Mouse (Mus musculus): ENCODE data around the gene Scyl1. TPM values are rescaled to one million over a fixed set of nuclear protein-coding genes. Genes with fewer than 3 reads are reported as not detected.

The Scyl1 gene
- polyA plus RNA-seq, 1 experiment, result 65.4 TPM

GRCm38 (mm10) chr19:5741641-5742240 lies 29.5 kb downstream of the Scyl1 start:
- Histone ChIP-seq H3K4me3 (ENCODE audit: extremely low read depth, insufficient read depth, insufficient read length) (peak overlapping the region; percentile 39; the same call in 1 of the 2 replicates), H3K27ac (ENCODE audit: insufficient read depth, low read length) (no peak overlapping the region), H3K27me3 (ENCODE audit: control insufficient read depth, insufficient read depth, low read length) (peaks cover 15% of the 10 kb centered on the region), H3K36me3 (ENCODE audit: control insufficient read depth, insufficient read depth, low read length) (no peaks in the 10 kb centered on the region), H3K4me1 (ENCODE audit: control insufficient read depth, insufficient read depth, insufficient read length) (peaks cover 9% of the 10 kb centered on the region; the same call in 1 of the 2 replicates)
- no peak for TF ChIP-seq POLR2A (IDR thresholded peaks at IDR 0.05; ENCODE audit: low read depth, low read length)
- TF ChIP-seq CTCF (IDR thresholded peaks at IDR 0.05; ENCODE audit: extremely low read depth, insufficient read depth, insufficient read length, insufficient replicate concordance), result no peak
- WGBS, result under 1% methylated on average over 47 of the region's 55 CpGs
- DNase-seq (ENCODE audit: low read depth in 1 of 2, low spot score in 2 of 2), result no peak

DNA sequence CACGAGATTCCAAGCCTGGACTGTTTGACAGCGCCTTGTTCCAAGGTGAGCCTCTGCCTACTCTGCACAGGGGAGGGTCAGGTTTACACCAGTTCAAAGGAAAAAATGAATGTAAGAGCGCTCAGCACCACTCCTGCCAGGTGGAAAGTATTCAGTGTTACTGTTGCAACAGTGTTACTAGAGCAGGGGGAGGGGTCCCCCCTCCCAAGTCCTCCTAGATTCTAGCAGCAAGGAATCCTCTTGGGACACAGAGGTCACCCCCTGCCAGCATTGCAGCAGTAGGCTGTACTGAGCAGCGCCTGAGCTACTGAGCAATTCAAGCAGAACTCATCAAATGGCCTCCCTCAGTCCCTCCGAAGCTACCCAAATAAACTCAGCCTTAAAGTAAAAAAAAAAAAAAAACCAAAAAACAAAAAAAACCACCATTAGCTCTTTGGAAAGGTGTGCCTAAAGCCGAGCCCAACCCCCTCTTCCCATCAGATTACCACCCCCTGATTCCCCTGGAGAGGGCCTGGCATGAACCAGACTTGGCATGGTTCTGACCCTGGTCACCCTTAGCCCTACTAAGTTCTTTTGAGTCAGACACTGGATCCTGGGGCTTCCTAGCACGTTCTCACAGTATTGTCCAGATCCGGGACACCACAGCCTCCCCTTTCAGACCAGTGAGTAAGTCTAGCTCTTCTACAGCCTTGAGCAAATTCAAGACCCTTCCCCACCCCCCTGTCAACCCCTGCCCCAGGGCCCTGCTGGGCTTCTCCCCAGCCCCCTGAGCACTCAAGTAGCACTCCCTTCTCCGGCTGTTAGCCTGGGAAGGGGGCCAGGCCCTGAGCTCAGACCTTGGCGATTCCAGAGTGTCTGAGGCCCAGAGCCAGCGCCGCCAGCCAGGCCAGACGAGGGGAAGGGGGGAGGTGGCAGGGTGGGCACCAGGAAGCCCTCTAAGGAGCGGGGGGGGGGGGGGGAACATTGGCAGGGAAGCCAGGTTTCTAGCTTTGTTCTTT lies 30.6 kb downstream of the Scyl1 start, which contains the start of gene Ltbp3:
Gene Ltbp3 (plus strand): TSS at position 585 of the 998 bp plus-strand sequence.
- DNase-seq (ENCODE audit: low read depth in 1 of 2, low spot score in 2 of 2), result no peak
- Histone ChIP-seq H3K27ac (ENCODE audit: insufficient read depth, low read length) (no peak within 1 kb of the TSS), H3K27me3 (ENCODE audit: control insufficient read depth, insufficient read depth, low read length) (peaks cover 15% of the 10 kb centered on the region), H3K4me1 (ENCODE audit: control insufficient read depth, insufficient read depth, insufficient read length) (peaks cover 9% of the 10 kb centered on the region; the same call in 1 of the 2 replicates), H3K36me3 (ENCODE audit: control insufficient read depth, insufficient read depth, low read length) (no peaks in the 10 kb centered on the region), H3K4me3 (ENCODE audit: extremely low read depth, insufficient read depth, insufficient read length) (peak within 1 kb of the TSS; percentile 39; the same call in 1 of the 2 replicates)
- 73% methylated on average over 14 of the region's 14 CpGs for WGBS
- TF ChIP-seq POLR2A (IDR thresholded peaks at IDR 0.05; ENCODE audit: low read depth, low read length), result no peak
- no peak for TF ChIP-seq CTCF (IDR thresholded peaks at IDR 0.05; ENCODE audit: extremely low read depth, insufficient read depth, insufficient read length, insufficient replicate concordance)

DNA sequence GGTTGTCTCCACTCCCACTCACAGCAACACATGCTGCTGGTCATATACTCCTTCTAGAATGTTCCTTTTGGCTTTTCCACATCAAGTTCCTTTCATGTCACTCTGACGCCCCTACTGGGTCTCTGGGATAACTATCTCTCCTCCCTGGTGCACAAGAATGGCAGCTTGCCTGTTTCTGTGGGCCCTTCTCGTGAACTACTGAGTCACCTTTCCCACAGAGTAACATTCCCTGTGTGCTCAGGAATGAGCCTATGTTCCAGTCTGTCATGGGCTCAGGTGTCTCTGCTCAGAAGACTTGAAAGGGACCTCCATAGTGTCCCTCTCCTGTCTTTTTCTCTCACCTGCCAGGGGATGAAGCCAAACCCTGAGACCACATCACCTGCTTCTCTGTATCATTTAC lies 31.8 kb downstream of the Scyl1 start:
- no peak for DNase-seq (ENCODE audit: low read depth in 1 of 2, low spot score in 2 of 2)
- peaks cover 15% of the 10 kb centered on the region for H3K27me3 ChIP-seq (ENCODE audit: control insufficient read depth, insufficient read depth, low read length)
- H3K4me3 ChIP-seq (ENCODE audit: extremely low read depth, insufficient read depth, insufficient read length), result no peak overlapping the region
- TF ChIP-seq CTCF (IDR thresholded peaks at IDR 0.05; ENCODE audit: extremely low read depth, insufficient read depth, insufficient read length, insufficient replicate concordance) (no peak), POLR2A (IDR thresholded peaks at IDR 0.05; ENCODE audit: low read depth, low read length) (no peak)
- H3K27ac ChIP-seq (ENCODE audit: insufficient read depth, low read length), result no peak overlapping the region
- no peaks in the 10 kb centered on the region for H3K36me3 ChIP-seq (ENCODE audit: control insufficient read depth, insufficient read depth, low read length)
- 71% methylated on average over 2 of the region's 2 CpGs for WGBS
- peaks cover 9% of the 10 kb centered on the region; the same call in 1 of the 2 replicates for H3K4me1 ChIP-seq (ENCODE audit: control insufficient read depth, insufficient read depth, insufficient read length)

DNA sequence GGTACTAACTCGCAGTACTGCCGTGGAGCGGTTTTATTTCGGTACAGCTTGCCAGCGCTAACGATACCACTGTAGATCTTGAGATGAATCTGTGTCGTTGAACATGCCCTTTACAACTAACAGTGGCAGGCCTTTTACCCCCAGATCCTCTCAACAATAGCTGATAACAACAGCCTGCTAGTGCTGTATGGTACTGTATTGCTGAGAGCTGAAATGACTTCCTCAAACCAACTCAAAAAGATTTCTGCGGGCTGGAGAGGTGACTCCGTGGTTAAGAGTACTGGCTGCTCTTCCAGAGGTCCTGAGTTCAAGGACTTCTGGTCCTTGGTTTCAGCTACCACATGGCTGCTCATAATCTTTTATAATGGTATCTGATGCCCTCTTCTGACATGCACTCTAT lies 36.9 kb downstream of the Scyl1 start:
- no peaks in the 10 kb centered on the region for H3K36me3 ChIP-seq (ENCODE audit: control insufficient read depth, insufficient read depth, low read length)
- H3K4me3 ChIP-seq (ENCODE audit: extremely low read depth, insufficient read depth, insufficient read length), result no peak overlapping the region
- 63% methylated on average over 9 of the region's 9 CpGs for WGBS
- H3K27me3 ChIP-seq (ENCODE audit: control insufficient read depth, insufficient read depth, low read length), result no peaks in the 10 kb centered on the region
- no peak overlapping the region for H3K27ac ChIP-seq (ENCODE audit: insufficient read depth, low read length)
- peaks cover 9% of the 10 kb centered on the region for H3K4me1 ChIP-seq (ENCODE audit: control insufficient read depth, insufficient read depth, insufficient read length)
- no peak for DNase-seq (ENCODE audit: low read depth in 1 of 2, low spot score in 2 of 2)
- TF ChIP-seq POLR2A (IDR thresholded peaks at IDR 0.05; ENCODE audit: low read depth, low read length), result no peak
- no peak for TF ChIP-seq CTCF (IDR thresholded peaks at IDR 0.05; ENCODE audit: extremely low read depth, insufficient read depth, insufficient read length, insufficient replicate concordance)

DNA sequence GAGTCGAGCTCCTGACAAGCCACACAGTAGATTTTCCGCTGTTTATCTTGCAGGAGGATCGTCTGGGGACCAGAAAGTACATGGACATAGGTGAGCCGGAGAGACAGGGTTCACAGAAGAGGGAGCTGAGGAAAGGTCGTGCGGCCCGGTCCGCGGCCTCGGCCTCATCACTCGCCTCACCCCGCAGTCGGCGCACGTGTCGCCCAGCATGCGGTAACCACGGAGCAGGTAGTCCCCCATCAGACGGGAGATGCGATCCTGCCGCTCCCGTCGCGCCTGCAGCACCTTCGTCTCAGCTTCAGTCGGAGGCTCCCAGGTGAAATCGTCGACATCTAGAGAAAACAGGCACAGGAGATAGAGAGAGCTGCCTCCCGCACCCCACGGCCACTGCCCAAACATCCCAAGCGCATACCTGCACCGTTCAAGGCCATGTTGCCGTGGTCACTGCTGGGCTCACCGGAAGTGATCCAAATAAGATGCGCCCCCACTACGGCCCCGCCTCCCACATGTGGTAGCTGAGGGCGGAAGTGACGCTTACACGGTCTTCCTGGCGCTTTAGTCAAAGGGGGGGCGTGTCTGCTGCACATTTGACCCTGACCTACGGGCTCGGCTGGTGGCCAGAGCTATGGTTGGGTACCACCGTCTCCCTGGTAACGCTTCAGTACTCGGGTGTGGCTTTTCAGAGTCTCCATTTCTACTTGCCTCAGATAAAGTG lies 39.8 kb downstream of the Scyl1 start:
- H3K27ac ChIP-seq (ENCODE audit: insufficient read depth, low read length), result no peak overlapping the region
- peaks cover 25% of the 10 kb centered on the region for H3K4me1 ChIP-seq (ENCODE audit: control insufficient read depth, insufficient read depth, insufficient read length)
- peak; percentile 84 to 90 for DNase-seq (ENCODE audit: low read depth in 1 of 2, low spot score in 2 of 2)
- peak overlapping the region; percentile 72 for H3K4me3 ChIP-seq (ENCODE audit: extremely low read depth, insufficient read depth, insufficient read length)
- no peaks in the 10 kb centered on the region for H3K27me3 ChIP-seq (ENCODE audit: control insufficient read depth, insufficient read depth, low read length)
- TF ChIP-seq CTCF (IDR thresholded peaks at IDR 0.05; ENCODE audit: extremely low read depth, insufficient read depth, insufficient read length, insufficient replicate concordance) (no peak), POLR2A (IDR thresholded peaks at IDR 0.05; ENCODE audit: low read depth, low read length) (no peak; the same call in 1 of the 2 replicates)
- 1% methylated on average over 47 of the region's 47 CpGs for WGBS
- no peaks in the 10 kb centered on the region for H3K36me3 ChIP-seq (ENCODE audit: control insufficient read depth, insufficient read depth, low read length)
